Mouse (Mus musculus) kidney, postnatal 36 days (tissue): Measurements from ENCODE around the gene BC005537.
"Not testable (repeated sequence)": the region's sequence is repeated elsewhere in the genome, so short reads cannot be mapped to it uniquely, and the experiment has no call there.

Experiments
- DNase-seq, 2 experiments: peaks; one replicate each; pipeline ENCODE4 v3.0.0; 2021 to 2022; ENCODE audit warnings: mixed read lengths in 2 of 2

Gene BC005537

DNA sequence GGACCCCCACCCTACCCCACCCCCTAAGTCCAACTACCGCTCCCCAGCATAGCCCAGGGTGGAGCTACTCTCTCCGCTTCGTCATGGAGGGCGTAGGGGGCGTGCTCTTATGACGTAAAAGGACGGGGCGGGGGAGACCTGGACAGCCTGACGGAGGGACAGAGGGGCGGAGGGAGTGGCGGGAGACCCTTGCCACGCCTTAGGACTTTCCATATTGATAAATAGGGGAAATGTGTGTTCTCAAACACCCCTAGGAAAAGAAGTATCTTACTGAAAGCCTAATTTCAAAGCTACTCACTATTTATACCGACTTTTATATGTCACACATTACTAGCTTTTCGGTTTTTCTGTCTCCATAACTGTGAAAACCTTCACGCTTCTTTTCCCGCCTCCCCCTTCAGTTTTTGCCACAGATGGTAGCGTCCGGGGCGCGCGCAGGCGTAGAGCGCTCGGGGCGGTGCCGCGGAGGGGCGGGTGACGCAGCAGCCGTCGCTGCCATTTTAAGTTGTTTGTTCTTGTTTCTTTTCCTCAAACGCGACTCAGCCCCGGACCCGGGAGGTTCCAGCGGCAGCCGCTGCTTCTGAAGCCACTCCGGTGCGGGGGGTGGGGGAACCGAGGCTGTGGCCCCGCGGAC, 666 bp upstream of the BC005537 start:
- DNase-seq: peak; percentile 98 to 99

DNA sequence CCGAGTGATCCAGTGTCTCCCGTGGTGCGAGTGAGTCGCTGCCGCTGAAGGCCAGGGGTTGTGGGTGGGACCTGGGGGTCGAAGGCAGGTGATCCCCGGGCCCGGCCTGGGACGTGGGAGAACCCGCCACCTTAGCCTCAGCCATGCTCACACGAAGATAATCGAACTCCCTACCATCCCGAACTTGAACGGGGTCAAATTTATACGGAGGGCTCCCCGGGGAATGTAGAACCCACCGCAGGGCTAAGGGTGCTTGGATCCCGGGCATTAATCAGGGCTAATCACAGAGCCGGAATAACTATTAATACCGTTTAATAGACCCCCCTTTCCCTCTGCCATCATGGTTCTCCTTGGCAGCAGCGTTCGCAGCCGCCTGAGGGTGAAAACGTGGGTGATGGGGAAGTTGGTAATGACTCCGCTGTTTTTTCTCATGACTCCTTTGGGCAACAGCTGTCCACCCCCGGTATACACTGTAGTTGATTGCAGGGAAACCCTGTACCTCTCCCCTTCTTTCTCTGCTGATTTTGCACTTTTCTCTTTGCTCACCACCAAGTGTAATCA, 754 bp downstream of the BC005537 start:
- peak in 1 of 2 experiments; percentile 37 for DNase-seq

DNA sequence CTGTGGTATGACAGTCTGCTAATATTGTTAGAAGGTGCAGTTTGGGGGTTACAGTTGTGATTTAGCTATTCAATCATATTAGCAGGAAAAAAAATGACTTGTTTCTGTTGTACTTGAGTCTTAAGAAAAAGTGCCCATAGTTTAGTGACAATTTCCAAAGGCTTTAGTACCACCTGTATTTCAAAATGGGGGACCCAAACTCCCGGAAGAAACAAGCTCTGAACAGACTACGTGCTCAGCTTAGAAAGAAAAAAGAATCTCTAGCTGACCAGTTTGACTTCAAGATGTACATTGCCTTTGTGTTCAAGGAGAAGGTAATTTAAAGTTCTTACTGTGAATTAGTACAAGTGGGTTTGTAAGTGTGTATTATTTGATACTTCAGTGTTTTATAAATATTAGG, 1.7 kb downstream of the BC005537 start:
- DNase-seq: no peak

DNA sequence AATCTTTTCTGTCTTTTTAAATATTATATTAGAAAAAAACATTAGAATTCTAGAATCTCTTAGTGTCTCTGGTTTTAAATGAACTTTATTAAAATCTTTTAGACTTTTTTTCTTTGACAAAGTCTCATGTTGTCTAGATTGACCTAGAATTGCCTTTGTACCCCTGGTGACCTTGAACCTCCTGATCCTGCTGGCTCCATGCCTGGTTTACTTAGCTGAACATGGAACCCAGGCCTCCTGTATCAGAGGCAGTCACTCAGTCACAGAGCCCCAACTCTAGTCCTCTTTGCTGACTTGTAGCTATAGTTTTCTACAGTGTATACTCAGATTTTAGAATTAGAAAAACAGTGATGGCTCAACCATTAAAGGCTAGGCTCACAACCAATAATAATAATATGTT, 4.6 kb downstream of the BC005537 start:
- peak; percentile 64 to 75 for DNase-seq

DNA sequence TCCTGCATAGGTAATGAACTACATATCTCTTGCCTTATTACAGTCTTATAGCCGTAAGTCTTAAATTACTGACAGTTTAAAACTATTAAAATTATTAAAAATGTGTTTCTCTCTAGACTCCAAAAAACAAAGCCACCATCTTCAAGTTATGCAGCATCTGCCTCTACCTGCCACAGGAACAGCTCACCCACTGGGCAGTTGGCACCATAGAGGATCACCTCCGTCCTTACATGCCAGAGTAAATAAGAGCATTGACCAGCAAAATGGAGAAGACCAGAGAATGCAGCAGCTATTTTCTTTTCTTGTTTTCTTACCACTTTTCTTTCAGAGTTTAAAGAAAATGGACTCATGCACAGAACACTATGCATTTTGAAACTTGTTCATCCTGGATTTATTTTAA, 11.1 kb downstream of the BC005537 start:
- no peak for DNase-seq

DNA sequence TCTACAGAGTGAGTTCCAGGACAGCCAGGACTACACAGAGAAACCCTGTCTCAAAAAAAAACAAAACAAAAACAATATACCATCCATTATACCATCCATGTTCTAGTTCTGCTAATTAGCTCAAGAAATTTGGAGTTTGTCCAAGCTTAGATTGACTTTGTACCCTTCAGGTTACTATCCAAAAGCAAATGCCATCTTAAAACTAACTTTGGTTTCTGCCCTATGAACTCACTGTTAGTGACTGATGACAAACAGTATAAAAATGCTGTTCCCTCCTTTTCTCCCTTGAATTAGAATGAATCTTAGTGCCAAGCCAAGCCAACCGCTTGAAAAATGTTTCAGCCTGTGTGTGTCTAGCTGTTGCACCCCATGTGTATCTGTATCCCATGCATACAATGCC, 13.2 kb downstream of the BC005537 start:
- peak in 1 of 2 experiments; percentile 50 for DNase-seq

DNA sequence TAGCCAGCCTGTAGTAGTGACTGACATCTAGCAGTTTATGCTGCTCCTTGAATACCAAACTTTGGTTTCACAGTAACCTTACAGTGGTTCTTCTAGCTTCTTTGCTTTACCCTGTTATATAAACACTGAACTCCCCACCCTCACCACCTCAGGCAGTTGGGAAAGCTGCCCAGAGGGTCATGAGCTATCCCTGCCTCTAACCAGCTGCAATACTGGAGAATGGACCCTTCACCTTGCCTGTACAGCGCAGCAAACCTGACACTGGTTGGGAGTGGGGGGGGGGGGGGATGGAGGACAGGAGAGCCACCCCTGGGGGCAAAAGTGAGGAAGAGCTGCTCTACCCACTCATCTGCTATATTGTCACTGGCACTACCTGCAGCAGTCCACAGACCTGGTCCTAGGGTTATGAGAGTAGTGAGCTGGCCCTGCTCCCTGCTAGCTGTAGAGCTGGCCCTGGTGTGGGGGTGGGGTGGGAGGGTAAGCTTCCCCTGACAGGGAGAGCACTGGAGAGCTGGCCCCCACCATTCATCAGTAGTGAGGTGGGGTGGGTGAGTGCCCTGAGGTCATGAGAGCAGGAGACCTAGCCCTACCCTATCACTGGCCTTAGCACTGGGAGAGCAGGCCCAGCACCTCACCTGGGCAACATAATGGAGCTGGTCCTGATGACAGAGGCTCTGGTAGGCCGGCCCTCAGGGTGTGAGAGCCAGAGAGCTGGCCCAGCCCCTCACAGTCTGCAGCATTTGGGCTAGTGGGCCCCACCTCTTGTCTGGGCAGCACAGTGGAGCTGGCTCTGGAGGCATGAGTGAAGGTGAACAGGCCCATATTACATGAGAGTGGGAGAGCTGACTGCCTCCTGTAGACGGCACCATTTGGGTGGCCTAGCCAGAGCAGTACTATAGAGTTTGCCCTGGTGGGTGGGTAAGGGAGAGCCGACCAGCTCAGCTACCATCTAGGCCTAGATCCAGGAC, 15.0 kb downstream of the BC005537 start:
- DNase-seq: peak; percentile 68 to 69

DNA sequence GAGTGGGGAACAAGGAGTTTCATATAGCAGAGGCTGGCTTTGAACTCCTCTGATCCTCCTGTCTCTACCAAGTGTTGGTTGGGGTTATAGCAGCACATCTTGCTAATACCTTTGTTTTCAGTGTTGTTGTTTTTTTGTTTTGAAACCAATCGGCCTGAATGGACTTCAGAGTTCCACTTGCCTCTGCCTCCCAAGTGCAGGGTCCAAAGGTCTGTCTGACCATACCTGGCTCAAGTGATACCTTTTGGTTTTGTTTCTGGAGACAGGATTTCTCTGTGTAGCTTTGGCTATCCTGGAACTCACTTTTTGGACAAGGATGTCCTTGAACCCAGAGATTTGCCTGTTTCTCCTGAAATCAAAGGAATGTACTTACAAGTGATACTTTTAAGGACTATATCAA, 18.5 kb downstream of the BC005537 start:
- DNase-seq: peak; percentile 37 to 50

DNA sequence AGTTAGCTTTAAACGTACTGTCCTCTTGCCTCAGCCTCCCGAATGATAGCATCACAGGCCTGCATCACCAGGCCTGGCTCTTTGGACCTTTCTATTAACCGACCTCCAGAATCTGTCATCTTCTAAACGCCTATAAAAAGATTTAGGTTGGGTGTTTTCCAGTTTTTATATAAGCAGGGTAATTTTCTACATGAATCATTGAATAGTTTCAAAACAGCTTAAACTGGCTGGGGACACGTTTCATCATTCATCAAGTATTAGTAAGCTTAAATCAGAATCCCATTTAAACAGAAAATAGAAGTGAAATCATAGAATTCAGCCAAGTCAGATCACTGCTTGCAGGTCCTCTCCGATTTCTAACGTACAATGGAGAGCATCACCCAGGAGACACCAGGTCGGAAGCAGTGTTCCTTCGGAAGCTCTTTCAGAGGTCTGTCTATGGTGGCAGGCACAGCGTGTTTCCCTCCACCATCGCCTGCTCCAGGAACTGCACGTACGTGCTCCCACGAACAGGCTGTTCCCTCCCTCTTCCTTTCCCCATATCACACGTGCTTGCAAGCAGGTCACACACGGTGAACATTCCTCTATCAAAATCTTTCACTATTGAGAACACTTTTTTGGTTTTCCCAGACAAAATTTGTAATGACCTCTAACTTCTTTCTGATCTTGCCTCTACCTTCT, 21.3 kb downstream of the BC005537 start:
- no peak for DNase-seq

DNA sequence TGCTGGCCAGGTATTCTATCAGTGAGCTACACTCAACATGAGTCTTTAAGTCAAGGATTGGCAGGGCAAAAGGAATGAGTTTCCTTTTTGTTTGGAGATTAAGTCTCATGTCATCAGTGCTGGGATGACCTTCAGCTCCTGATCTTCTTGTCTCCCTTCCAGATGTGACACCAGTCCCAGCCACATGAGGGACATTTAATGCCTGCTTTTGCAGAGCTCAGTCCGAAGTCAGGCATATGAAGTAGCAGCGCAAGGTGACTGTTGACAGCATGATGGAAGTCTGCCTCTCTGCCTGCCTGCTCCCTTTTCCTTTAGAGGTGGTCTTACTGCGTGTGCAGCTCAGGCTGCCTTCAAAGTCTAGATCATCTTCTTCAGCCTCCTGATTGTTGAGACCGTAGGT, 23.2 kb downstream of the BC005537 start:
- DNase-seq: no peak

DNA sequence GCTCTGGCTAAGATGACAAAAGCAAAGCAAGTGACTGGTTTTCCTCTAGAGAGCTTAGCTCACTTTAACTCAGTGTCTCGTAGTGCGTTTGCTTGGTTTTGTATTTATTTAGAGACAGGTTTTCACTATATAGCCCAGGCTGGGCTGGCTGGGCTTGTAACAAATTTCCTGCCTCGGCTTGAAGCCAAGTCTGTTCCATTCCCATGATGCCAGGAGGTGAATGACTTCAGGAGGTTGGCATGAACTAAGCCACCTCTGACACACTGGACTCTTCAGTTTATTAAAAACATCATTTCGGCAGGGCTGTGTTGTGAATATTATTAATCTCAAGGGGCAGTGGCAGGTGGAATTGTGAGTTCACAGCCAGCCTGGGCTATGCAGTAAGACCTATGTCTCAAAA, 24.1 kb downstream of the BC005537 start:
- DNase-seq: peak; percentile 67 to 73

DNA sequence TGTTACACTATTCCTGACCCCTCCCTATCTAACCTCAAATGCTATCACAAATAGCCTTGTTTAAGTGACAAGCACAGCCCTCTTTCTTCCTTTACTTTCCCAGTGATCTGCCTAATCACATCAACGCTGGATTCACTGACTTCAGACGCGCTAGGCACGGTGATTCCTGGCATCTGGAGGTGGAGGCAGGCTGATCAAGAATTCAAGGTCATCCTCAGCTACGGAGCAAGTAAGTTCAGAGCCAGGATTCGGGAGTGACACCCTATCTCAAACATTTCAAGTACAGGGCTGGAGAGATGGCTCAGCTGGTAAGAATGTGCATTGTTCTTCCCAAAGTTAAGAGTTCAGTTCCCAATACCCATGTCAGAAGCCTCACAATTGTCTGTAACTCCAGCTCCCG, 24.7 kb downstream of the BC005537 start:
- DNase-seq: no peak

DNA sequence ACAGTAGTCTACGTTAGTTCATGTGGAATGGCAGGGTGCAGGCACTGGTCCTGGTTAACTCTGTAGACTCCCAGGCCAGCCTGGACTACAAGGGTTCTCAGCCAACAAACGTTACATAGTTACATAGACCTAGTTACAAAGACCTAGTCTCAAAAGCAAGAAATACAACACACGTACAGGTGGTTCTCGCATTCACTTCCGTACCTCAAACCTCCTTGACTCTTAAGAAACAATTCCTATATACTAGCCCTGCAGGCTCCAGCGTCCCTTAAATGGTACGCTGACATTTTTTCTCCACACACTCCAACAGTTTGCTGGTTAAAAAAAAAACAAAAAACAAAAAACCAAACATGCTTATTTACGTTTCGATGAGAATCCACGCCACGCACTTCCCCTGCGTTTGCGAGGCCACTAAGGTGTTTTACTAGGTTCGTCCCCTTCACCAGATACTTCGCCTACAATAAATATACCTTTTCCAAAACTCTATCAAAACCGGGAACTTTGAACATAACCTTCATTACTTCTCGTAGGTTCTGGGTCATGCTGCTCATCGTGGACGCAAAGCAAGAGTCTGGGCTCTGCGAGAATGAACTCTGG, 29.4 kb downstream of the BC005537 start:
- peak; percentile 23 to 29 for DNase-seq

DNA sequence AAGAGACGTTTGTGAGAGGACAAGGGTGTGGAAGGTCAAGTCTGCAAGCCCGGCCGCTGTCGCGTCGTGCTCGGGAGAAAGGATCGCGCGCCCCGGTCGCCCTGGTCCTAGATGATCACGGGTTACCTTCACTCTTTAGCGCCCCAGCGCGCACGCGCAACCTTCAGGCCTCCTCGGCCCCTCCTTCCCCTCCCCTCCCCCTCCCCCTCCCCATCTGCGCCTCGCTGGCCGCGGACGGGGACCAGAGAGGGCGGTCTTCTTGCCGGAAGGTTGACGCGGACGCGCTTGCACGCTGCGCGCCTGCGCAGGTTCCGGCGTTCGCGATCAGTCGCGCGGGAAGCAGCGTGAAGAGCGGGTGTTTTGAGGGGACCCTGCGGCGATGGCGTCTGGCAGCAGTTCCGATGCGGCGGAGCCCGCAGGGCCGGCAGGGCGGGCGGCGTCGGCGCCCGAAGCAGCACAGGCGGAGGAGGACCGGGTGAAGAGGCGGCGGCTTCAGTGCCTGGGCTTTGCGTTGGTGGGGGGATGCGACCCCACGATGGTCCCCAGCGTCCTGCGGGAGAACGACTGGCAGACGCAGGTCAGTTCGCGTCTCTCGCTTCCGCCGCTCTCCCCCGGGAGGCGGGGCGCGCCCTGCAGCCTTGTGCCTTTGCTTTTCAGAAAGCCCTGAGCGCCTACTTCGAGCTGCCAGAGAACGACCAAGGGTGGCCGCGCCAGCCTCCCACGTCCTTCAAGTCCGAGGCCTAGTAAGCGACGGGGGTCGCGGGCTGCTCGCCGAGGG, 30.1 kb downstream of the BC005537 start, which contains the start of the genes Acot13 and Tdp2:
Gene Acot13, minus strand, starts transcription at position 188 of the 778 bp plus-strand sequence.
Gene Tdp2, plus strand, starts transcription at position 327 of the 778 bp plus-strand sequence.
- DNase-seq: peak; percentile 97 to 98

DNA sequence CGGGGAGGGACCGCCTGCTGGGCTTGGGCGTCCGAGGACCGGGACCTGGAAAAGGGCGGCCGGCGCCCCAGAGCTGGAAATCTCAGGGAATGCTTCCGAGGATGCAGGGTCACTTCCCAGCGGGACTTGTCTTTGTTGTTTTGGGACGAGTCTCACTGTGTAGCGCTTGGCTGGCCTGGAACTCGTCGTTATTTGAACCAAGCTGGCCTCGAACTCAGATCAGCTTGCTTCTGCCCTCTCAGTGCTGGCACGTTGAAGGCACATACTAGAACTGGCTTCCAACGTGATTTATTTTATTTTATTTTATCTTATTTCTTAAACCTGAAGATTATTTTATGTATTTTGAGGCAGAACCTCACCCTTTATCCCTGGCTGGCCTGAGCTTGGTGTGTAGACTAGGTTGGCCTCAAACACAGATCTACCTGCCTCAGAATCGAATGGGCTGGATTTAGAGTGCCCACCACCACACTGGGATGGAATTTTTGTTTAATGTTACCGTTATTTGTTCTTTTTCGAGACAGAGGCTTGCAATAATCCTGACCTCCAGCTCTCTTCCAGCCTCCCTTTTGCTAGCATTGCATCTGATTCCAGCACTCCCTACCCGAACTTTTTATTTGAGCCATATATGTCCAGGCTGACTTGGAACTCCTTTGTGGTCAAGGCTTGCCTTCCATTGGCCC, 30.8 kb downstream of the BC005537 start:
- DNase-seq: peak in 1 of 2 experiments; percentile 8

DNA sequence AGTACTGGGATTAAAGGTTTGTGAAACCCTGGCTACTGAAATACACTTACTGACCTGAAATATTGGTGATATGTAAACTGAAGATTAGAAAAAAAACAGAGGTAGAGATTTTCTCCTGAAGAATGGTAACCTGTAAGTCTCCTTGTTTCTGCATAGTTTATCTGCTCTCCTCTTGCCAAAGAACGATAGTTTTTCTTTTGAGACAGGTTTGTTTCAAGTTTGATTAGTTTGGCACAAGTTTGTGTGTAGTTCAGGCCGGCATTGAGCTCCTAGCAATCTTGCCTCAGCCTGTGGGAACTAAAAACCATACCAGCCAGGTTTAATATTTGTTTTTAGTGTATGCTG, 31.3 kb downstream of the BC005537 start:
- DNase-seq: no peak

DNA sequence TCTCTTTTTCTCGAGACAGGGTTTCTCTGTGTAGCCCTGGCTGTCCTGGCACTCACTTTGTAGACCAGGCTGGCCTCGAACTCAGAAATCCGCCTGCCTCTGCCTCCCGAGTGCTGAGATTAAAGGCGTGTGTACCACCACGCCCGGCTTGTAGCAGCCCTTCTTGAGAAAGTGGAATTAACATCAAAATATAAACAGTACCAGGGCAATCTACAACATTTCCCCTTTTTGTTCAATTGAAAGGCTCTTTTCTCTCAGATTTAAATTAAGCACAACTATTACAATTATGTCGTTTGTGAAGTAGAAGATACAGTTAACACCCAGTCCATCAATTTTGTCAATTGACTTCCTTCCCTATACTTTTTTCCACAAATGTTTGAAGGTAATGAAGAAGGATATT, 36.3 kb downstream of the BC005537 start:
- DNase-seq: not testable (repeated sequence)

DNA sequence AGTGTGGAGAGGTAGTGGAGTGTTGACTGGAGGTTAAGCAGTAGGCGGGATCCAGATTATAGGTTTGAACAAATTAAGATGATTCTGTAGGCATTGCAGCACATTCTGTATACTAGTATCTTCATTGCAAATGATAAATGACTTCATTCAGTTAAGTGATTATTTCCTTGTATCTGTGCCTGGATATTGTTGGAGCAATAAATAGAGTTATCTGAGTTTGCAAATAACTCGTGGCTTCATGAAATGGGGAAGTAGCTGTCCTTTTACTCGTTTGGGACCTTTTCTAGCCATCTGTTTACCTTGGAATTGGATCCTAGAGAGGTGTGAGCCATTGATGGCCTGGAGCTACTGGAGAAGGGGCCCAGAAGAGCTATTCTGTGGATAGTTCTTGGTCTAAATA, 38.4 kb downstream of the BC005537 start:
- DNase-seq: no peak

DNA sequence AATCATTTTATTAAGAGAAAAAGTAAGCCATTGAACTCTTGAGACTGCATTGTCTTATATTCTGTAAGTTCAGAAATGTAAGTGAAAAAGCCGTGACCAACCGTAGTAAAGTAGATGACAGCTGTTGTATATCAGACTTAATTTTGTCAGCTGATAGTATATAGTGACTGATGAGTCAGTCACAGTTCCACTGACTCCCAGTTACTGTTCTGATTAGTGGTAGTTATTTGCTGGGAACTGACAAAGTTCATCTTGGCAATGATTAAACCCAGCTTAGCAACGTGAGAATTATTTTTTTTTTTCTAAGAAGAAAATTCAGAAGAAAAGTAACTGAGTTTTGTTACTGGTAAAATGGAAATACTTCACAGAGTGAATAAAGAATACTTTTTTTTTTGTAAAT, 40.2 kb downstream of the BC005537 start:
- peak in 1 of 2 experiments; percentile 23 for DNase-seq

DNA sequence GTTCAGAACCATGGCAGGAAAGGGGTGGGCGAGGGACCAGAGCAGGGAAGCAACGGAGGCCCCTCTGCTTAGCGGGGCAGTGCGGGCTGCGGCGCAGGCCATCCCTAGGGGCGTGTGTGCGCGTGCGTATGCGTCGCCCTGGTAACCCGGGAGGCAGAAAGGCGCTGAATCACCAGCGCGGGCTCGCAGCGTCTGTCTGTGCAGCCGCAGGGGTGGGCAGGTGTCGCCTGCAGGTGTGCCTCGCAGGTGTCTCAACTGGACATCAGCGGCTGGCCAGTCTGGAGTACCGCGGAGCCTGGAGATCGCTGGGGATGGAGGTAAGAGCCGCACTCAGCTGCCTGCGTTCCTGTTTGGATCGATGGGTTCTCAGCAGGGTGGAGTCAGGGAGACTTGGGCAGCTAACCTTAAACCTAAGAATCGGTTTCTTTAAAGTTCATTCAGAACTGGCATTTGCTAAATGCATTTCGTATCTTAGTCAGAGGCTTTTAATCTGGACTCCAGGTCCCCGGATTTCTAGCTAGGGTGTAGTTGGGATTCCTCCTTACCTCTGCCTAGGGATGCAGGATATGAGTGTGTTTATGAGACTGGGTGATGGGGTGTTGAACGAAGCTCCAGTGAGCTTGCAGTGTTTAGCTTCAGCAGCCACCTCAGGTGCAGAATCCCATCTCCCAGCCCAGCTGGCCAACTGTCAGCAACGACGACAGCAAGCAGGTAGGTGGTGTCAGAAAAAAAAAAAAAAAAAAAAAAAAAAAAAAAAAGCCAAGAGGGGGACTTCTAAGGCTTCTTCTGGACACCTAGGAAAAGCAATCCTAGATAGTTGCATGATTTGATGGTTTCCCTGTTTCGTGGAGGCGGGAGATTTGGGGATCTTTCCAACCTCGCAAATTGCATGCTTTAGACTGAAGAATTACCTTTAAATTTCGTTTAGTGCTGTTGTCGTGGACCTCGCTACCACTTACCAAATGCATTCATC, 43.8 kb downstream of the BC005537 start, which contains the start of gene D130043K22Rik:
Gene D130043K22Rik, plus strand, starts transcription at position 153 of the 973 bp plus-strand sequence.
- peak in 1 of 2 experiments; percentile 69 for DNase-seq
